Mouse (Mus musculus) kidney, adult 18-20 months (tissue): ENCODE data around the gene Ube2cbp.

Source experiments
- DNase-seq: peaks from one replicate; pipeline ENCODE4 v3.0.0; 2021

Gene Ube2cbp

DNA sequence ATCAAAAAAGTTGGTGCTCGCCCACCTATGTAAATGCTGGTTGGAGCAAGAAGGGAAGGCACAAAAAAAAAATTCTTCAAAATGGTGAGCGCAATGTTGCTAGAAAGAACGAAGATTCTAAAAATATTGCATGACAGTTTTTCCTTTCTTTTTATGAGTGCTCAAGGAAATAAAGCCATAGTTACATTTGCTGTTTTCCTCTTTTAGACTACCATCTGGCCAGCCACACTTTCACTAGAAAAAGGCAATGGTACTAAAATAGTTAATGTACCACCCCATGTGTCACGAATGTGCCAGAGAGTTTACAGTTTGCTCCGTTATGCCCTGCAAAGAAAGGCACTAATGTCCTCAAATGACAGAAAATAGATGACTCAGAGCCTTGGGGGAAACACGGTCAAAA lies 45.4 kb downstream of the Ube2cbp start:
- DNase-seq = no peak

DNA sequence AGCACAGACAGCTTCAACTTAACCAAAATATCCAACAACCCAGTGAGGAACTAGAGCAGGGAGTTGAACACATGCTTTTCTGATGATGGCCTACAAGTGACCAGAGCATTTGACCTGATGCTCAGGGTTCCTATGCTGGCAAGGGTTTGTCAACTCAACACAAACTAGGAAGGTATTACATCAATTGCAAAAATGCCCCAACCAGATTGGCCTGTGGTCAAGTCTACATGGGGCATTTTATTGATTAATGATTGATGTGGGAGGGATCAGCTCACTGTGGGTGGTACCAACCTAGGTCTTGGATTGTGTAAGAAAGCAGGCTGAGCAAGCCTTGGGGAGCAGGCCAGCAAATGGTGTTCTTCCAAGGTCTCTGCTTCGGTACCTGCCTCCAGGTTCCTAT lies 46.8 kb downstream of the Ube2cbp start:
- DNase-seq = no peak

DNA sequence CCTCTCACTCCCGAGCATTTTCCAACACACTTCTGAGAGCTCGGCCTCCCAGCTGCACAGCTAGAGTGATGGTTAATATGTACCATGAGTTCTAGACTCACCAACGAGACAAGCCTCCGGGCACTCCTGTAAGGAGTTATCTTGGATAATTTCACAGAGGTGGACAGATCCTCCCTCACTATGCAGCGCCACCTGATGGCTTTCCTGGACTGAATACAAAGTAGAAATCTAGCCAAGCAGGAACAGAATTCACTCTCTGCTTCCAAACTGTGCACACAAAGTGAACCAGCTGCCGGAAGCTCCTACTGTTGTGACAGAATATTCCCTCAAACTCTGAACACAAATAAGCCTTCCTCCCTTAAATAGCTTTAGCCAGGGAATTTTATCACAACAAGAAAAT lies 69.0 kb downstream of the Ube2cbp start:
- peak; percentile 25 for DNase-seq

DNA sequence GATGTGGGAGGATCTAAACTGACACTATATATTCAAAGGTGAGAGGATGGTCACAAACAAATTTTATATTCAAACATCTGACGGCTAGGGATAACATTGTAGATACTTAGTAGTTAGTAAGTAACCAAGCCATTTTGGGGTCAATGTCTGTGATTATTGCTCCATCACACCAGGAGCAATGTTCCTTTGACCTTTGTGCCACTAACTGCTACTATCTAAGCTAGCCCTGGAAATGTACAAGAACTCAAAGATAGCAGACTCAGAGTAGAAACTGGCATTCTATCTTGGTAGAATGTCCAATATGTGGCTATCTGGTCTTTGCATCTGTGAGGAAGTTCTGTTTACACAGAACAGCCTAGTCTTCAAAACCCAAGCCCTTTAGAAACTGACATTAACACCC lies 69.7 kb downstream of the Ube2cbp start:
- no peak for DNase-seq

DNA sequence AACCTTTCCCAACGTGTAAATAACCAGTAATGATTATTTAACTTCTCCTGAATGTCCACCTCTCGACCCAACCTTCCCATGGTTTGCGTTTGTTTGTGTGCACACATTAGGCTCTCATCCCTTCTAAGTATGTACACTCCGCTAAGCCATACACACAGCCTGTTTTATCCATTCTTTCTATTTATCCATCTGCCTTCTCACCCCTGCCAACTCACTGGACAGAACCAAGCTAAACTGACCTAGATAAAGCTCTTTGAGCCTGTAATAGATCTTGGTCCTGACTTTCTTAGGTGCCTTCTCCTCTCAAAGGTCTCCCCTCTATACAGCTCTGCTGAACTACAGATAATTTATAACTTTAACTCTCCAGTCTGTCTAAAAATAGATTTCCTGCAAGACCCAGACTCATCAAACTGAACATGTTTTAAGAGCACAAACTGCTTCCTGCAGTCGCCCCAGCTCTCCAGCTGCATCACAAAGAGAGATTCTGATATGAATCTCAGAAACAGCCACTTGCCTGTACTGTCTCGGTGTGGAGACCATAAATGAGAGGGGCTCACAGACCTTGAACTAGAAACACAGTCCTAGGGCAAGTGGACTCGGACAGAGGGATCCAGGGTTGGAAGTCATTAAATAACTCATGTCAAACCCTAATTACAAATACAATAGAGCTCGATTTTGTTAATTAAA lies 71.0 kb downstream of the Ube2cbp start:
- DNase-seq = no peak

DNA sequence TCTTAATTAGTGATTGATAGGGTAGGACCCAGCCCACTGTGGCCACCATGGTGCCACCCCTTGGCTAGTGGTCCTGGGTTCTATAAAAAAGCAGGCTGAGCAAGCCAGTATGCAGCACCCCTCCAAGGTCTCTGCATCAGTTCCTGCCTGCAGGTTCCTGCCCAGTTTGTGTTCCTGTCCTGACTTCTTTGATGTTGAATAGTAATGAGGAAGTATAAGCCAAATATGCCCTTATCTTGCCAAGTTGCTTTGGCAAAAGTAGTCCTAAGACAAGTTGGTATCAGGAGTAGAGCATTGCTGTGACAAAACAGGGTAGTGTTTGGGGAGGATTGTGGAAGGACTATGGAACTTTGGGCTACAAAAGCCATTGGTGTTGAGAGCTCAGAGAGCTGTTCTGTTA lies 73.3 kb downstream of the Ube2cbp start:
- DNase-seq = no peak

DNA sequence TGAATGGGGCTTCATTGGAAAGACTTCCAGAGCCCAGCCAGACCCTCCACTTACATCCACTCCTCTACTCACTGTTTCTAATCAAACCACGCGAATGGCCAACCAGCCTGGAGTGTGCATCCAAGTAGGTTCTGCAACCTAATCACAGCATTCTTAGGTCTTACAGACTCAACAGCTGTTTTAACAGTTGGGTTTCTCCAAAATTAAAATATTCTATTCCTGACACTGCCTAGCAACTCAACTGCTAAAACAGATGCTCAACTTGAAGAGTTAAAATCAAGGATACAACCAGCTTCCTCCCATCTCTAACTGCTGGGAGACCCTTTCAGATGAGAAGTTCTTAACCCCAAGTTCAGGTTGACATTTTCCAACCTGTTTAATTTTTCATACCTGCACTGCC lies 74.0 kb downstream of the Ube2cbp start:
- DNase-seq = no peak

DNA sequence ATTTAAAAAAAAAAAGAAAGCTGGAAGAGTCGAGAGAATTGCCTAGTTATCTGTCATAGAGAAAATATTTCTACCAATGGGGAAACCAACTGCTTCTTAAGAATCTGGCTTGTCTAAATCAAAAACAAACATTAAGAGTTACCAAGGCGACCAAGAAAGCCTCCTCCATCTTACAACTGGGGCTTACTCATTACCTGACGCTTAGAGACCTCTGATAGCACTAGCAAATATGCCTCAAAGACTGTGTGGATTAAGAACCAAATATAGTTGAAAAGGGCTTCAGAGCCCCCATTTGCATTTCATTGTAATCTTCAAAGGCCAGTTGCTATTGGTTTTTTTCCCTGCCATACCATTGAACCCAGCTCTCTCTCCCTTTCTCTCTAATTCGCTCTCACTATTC lies 76.2 kb downstream of the Ube2cbp start:
- no peak for DNase-seq

DNA sequence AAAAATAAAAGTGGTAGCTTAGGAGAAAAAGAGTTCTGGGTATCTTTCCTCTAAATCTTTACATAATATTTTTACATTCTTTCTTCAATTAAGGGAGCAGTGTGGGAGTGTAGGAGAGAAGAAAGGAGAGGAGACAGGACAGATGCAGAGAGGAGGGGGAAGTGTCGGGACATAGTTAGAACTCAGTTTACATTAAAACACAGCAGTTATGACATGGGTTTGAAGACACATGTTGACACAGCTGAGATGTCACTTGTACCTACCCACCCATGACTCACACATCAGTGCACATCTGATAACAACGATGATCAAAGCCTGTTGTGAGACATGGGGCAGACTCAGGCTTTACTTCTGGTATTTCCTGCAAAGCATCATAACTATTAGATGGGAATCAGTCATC lies 87.8 kb downstream of the Ube2cbp start:
- no peak for DNase-seq

DNA sequence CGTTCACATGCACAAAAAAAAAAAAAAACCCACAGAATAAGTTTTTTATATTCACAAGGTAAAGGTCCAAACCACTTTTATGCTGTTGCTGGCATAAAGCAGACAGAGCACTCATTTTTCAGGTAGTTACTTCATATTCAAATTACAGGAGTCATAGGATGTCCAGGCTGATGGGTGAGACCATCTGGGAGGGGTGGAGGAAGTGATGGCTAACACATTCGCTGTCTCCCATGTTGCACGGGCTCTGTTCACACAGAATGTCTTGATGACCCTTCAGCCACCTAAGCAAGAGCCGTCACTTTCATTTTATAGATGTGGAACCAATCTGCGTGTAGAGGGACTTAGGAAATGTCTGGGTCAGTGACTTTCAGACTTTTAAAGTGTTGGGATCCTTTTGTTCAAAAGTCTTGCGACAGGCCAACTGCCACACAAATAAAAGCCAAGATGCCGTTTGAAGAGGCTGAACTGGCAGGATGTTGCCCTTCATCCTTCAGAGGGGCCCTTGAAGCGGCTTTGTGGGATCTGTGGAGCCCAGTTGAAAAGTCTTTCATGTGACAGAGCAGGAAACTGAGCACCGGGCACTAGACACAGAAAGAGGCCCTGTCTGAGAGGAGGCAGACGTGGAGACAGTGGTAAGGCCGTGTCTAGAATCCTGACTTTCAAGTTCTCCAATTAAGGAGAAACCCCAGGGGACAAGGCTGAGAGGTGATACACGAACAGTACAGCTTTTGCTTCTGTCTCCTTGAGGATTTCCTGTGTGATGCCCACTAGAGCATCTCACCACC lies 91.8 kb downstream of the Ube2cbp start:
- DNase-seq = no peak

DNA sequence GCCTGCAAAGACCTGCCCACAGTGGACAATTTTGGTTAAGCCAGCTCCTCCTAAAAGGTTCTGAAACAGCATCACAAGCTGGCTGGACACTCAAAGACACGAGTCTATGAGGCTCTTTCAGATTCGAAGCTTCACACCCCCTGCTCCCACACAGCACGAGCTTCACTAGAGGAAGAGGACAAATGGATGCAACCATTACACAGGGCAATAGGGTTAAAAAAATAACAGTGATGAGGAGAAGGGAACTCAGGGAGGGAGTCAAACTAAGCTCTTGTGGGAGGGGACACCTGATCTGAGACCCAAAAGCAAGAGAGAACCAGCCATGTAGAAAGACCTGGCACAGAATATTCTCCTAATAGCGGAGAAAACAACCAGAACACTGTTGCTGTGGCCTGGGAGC lies 95.5 kb downstream of the Ube2cbp start:
- DNase-seq = no peak

DNA sequence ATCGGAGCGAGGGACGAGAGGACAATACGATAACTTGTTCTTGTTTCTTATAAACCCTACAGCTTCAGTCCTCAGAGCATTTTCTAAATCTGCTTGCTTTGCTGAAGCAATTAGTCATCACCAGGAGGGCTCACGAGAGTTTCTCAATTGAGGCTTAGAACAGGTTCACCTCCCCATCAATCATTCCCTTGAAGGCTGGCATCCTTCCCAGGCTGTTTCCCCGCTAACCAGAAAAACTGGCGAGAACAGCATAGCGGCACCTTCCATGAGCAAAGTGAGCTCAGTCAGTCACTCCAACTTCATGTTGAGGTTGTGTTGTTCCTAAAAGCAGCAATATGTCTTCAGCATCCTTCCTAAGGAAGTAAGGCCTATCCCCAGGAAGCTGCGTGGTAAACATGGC lies 104.2 kb downstream of the Ube2cbp start:
- peak; percentile 45 for DNase-seq

DNA sequence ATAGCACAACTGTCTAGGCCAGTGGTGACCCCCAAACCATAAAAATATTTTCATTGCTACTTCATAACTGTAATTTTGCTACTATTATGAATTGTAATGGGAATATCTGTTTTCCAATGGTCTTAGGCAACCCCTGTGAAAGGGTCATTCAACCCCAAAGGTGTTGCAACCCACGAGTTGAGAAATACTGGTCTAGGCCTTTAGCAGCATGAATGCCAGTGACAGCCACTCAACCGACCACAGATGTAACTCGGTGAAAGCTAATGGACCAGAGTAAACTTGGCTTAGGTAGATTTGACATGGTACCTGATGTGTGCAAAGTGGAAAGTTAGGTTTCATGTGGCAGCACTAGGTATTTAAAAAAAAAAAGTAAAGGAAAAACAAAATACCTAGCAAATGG lies 108.9 kb downstream of the Ube2cbp start:
- no peak for DNase-seq

DNA sequence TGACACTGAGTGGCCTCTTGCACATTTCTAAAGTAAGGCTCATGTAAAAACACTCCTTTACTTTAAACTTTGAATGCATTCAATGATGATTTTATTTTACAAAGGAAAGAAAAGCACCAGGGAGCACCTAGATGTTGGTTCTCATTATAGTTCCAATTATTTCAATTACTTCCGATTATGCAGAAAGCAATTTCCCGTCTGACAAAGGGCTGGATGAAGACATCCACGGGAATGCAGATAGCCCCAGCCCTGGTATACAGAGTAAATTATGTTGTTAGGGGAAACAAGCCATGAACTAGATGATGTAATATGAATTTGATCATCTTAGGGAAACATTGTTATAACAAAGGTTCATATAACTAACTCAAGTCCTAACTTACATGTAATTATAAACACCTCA lies 113.3 kb downstream of the Ube2cbp start:
- no peak for DNase-seq

DNA sequence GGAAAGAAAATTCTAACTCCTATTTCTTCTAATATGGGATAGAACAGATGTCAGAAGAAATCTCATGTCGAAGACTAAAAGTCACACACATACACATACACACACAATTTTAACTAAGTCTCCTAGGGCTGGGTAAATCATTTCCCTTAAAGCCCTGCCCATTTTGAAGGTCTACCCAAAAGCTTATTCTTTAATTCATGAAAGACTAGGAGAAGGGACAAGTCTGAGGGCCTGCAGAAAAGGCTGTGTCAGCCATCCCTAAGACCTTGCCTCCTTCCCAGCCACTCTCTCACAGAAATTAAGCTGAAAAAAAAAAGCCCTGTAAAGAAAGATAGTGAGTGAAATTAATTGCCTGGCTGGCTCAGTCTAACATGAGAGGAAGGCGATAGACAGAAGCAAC lies 128.0 kb downstream of the Ube2cbp start:
- DNase-seq = no peak

DNA sequence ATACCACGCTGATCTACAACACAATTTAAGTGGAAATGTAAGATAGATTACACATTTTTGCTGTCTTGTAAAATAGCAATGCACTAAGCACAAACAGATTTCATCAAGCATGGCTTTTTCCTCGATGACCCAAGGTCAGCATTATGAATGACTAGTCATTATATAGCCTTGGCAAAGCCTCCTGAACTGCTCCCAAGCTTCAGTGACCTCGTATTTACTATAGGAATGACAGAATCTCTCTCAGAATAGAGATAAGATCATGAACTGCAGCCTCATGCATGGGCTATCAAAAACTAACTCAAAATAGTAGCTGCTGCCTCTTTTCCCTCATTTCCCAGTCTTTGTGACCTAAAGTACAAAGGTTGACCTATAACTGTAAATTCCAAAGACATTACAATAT lies 128.4 kb downstream of the Ube2cbp start:
- no peak for DNase-seq

DNA sequence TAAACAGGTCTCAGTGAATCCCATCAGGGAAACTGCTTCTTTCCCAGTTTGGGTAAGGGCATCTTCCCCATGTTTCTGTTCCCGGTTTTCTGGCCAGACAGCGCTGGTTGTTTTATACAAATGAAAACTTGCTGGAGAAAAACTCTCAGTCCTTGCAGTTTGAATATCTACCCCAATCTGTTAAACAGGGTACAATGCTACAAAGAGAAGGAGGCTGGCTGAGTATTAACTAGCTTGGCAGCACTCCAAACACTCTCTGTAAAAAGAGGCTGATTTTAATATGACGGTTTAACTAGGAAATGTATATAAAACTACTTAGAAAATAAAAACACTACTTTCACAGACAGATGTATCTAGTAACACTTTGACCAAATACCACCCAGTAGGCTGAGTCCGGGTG lies 129.2 kb downstream of the Ube2cbp start:
- DNase-seq = no peak

DNA sequence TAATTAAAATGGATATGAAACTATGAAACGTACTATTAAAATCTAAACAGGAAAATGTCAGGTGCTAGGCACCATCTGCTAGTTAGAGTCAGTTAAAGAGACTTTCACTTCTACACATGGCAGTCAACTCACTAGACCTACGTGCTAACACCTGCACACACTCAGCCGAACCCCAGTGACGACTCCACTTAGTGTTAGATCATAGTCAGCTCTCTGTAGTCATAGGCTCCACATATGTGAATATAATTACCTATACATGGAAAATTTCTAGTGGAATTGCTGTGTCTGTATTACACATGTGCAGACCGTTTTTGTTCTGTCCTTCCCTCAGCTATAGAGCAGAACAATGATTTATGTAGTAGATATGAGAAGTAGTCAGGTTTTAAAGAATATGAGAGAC lies 130.4 kb downstream of the Ube2cbp start:
- no peak for DNase-seq

DNA sequence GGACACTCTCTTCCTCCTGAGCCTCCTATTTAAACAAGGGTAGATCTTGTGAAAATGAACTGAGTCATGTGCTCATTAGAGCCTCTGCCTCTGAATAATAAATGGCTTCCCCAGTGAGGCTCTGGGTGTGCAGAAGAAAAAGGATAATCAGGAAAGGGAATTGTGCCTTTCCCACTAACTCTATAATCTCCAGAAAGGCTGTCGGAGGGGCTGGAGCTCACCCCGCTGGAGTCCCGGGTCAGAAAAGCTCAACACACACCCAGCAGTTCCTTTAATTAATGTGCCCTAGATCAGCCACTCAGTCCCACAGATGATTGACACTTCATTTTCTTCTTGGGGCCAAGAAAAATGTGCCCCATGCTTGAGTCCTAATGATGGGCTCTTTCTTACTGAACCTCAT lies 134.2 kb downstream of the Ube2cbp start:
- DNase-seq = no peak

DNA sequence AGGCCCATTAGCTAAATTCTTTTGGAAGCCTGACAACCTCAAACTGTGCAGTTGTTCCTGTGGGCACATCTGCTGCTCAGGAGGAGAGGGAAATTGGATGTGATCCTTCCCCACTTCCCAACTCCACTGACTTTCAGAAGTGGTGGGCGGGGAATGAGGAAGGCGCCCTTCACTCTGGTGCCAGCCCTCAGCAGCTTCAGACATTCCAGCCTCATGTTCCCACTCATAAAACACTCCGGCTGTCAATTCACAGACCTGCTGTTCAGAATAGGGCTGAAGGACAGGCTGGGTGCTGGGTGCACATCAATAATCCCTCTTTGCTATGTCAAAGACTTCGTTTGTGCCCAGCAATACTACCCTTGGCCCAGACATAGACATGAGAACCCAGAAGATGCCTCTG lies 136.5 kb downstream of the Ube2cbp start:
- DNase-seq = no peak

DNA sequence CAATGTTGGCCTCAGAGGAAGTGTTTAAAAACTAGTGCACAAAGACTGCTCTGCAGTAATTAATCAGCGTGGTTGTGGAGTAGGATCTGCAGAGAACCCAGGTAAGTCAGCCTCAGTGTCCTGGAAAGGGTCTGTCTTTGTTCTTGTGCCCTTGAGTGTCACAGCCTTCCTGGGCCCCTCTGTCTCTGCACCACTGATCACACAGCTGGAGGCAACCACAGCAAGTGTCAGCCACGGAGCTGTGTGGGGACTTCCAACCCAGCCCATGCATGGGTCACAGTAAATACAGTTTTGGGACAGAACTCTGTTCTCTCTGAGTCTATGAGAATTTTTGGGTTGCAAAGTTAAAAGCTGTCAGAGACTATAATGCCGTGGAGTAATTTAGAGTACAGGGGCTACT lies 137.4 kb downstream of the Ube2cbp start:
- DNase-seq = no peak

DNA sequence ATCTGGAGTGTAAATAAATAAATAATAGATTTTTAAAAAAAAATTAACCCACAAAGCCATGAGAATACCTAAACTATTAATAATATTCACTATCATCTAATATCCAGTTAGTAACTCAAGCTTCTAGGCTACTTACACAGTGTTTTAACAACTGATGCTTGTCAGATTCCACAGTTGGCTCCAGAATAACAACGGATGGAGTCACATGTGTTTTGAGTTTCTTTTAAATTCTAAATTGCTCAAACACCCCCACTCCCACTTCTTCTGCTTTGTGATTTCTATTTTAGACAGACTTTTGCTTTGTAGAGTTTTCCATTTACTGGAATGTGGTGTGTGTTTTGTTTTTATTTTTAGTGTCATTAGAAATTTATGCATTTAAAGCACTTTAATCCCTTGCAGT lies 140.0 kb downstream of the Ube2cbp start:
- no peak for DNase-seq

DNA sequence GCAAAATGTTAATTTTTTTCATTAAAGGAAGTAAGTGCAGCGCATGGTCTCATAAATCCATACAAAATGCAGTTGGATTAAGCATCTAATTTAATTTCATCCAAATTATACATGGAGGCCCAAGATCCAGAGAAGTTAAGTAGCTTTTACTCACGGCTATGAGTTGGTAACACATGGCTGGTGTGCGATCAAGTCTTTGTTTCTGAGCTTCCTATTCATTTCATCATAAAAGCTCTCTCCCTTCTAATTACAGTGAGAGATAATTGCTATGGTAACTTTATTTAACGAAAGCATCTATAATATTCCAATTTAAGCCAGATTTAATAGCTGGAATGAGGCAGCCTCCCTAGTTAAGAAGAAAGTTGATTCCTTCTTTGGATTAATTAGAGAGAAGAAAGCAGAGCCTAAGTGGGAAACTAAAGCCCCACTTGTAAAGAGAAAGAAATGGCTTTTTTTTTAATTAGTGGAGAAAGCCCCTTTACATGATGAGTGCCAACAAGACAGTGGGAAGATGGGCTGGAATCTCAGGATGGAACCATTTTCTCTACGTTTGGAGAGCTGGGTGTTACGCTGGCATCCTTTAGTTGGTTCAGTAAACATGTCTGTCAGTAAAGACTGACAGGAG lies 145.1 kb downstream of the Ube2cbp start:
- DNase-seq = no peak

DNA sequence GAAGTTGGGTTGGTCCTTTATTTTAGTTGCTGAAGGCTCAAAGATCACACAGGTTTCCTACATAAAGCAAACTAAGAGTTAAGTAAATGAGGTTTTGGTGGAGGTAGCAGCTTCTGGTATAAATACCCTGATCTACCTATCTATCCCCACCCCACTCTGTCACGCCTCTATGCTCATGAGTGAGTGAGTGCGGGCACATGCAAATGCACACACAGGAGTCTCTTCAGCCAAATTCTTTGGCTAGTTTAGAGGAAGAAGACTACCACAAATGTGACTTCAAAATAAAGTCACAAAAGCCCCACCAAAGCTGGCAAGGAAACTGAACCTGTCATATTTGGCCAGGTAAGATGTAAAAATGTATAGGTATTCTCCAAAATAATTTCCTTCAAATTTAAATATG lies 149.1 kb downstream of the Ube2cbp start:
- DNase-seq = no peak
